Mouse (Mus musculus): ENCODE measurements at regions not wholly inside any gene's neighbourhood (a gene's known extent, or its start where the extent isn't known, plus 50 kb on each side); places are given as distances from the start of the nearest gene placed in this dataset.

- Histone ChIP-seq H3K9me3 (replicated peaks; ENCODE audit: control insufficient read depth, low read length) (no peaks in the 10 kb centered on the region), H3K9ac (ENCODE audit: low read depth, low read length) (no peak overlapping the region), H3K27ac (ENCODE audit: low read depth, low read length) (no peak overlapping the region), H3K36me3 (ENCODE audit: control insufficient read depth, insufficient read depth, low read length) (no peaks in the 10 kb centered on the region), H3K4me3 (ENCODE audit: low read depth, low read length) (no peak overlapping the region), H3K4me2 (no peak overlapping the region), H3K4me1 (ENCODE audit: control insufficient read depth, insufficient read depth, low read length) (no peaks in the 10 kb centered on the region), H3K27me3 (ENCODE audit: control insufficient read depth, insufficient read depth, low read length) (no peaks in the 10 kb centered on the region)
- 40% methylated on average over 6 of the region's 6 CpGs for WGBS (ENCODE audit: insufficient replicate concordance)
- peak; percentile 40; the same call in 1 of the 2 replicates for ATAC-seq (replicated peaks; ENCODE audit: insufficient number of reproducible peaks, low FRiP score, low TSS enrichment)
These were observed 99.9 kb upstream of the Ralgapa2 start for GRCm38 (mm10) chr2:146611886-146612521.

GRCm38 (mm10) chr2:146612522-146613288 lies 100.6 kb upstream of the Ralgapa2 start:
- Histone ChIP-seq H3K36me3 (ENCODE audit: control insufficient read depth, insufficient read depth, low read length) (no peaks in the 10 kb centered on the region), H3K9ac (ENCODE audit: low read depth, low read length) (no peak overlapping the region), H3K4me2 (peak overlapping the region; percentile 65), H3K9me3 (replicated peaks; ENCODE audit: control insufficient read depth, low read length) (no peaks in the 10 kb centered on the region), H3K4me1 (ENCODE audit: control insufficient read depth, insufficient read depth, low read length) (no peaks in the 10 kb centered on the region), H3K4me3 (ENCODE audit: low read depth, low read length) (peak overlapping the region; percentile 25; the same call in 1 of the 2 replicates), H3K27me3 (ENCODE audit: control insufficient read depth, insufficient read depth, low read length) (no peaks in the 10 kb centered on the region), H3K27ac (ENCODE audit: low read depth, low read length) (no peak overlapping the region)
- WGBS (ENCODE audit: insufficient replicate concordance), result 7% methylated on average over 20 of the region's 20 CpGs
- no peak for ATAC-seq (replicated peaks; ENCODE audit: insufficient number of reproducible peaks, low FRiP score, low TSS enrichment)

GRCm38 (mm10) chr2:146621167-146621566 lies 109.0 kb upstream of the Ralgapa2 start:
- Histone ChIP-seq H3K27ac (ENCODE audit: low read depth, low read length) (no peak overlapping the region), H3K27me3 (ENCODE audit: control insufficient read depth, insufficient read depth, low read length) (no peaks in the 10 kb centered on the region), H3K4me2 (no peak overlapping the region), H3K9me3 (replicated peaks; ENCODE audit: control insufficient read depth, low read length) (no peaks in the 10 kb centered on the region), H3K9ac (ENCODE audit: low read depth, low read length) (no peak overlapping the region), H3K4me1 (ENCODE audit: control insufficient read depth, insufficient read depth, low read length) (no peaks in the 10 kb centered on the region), H3K4me3 (ENCODE audit: low read depth, low read length) (no peak overlapping the region), H3K36me3 (ENCODE audit: control insufficient read depth, insufficient read depth, low read length) (no peaks in the 10 kb centered on the region)
- WGBS (ENCODE audit: insufficient replicate concordance), result 21% methylated on average over 5 of the region's 5 CpGs
- ATAC-seq (replicated peaks; ENCODE audit: insufficient number of reproducible peaks, low FRiP score, low TSS enrichment), result no peak

- WGBS (ENCODE audit: insufficient replicate concordance), result 77% methylated on average over 1 of the region's 1 CpGs
- Histone ChIP-seq H3K4me2 (no peak overlapping the region), H3K27me3 (ENCODE audit: control insufficient read depth, insufficient read depth, low read length) (no peaks in the 10 kb centered on the region; the same call in 1 of the 2 replicates), H3K27ac (ENCODE audit: low read depth, low read length) (no peak overlapping the region), H3K4me1 (ENCODE audit: control insufficient read depth, insufficient read depth, low read length) (no peaks in the 10 kb centered on the region), H3K9ac (ENCODE audit: low read depth, low read length) (no peak overlapping the region), H3K36me3 (ENCODE audit: control insufficient read depth, insufficient read depth, low read length) (no peaks in the 10 kb centered on the region), H3K9me3 (replicated peaks; ENCODE audit: control insufficient read depth, low read length) (no peaks in the 10 kb centered on the region), H3K4me3 (ENCODE audit: low read depth, low read length) (no peak overlapping the region)
- no peak for ATAC-seq (replicated peaks; ENCODE audit: insufficient number of reproducible peaks, low FRiP score, low TSS enrichment)
These were observed 110.9 kb upstream of the Ralgapa2 start for GRCm38 (mm10) chr2:146623052-146623451.

GRCm38 (mm10) chr2:146624207-146624606 lies 112.1 kb upstream of the Ralgapa2 start:
- Histone ChIP-seq H3K27ac (ENCODE audit: low read depth, low read length) (no peak overlapping the region), H3K4me1 (ENCODE audit: control insufficient read depth, insufficient read depth, low read length) (no peaks in the 10 kb centered on the region), H3K27me3 (ENCODE audit: control insufficient read depth, insufficient read depth, low read length) (no peaks in the 10 kb centered on the region; the same call in 1 of the 2 replicates), H3K36me3 (ENCODE audit: control insufficient read depth, insufficient read depth, low read length) (no peaks in the 10 kb centered on the region), H3K4me3 (ENCODE audit: low read depth, low read length) (no peak overlapping the region), H3K9ac (ENCODE audit: low read depth, low read length) (no peak overlapping the region), H3K4me2 (no peak overlapping the region), H3K9me3 (replicated peaks; ENCODE audit: control insufficient read depth, low read length) (no peaks in the 10 kb centered on the region)
- 41% methylated on average over 5 of the region's 5 CpGs for WGBS (ENCODE audit: insufficient replicate concordance)
- ATAC-seq (replicated peaks; ENCODE audit: insufficient number of reproducible peaks, low FRiP score, low TSS enrichment), result no peak

- Histone ChIP-seq H3K9me3 (replicated peaks; ENCODE audit: control insufficient read depth, low read length) (no peaks in the 10 kb centered on the region), H3K4me2 (no peak overlapping the region), H3K4me3 (ENCODE audit: low read depth, low read length) (no peak overlapping the region), H3K9ac (ENCODE audit: low read depth, low read length) (no peak overlapping the region), H3K27me3 (ENCODE audit: control insufficient read depth, insufficient read depth, low read length) (peaks cover 2% of the 10 kb centered on the region; the same call in 1 of the 2 replicates), H3K27ac (ENCODE audit: low read depth, low read length) (no peak overlapping the region), H3K36me3 (ENCODE audit: control insufficient read depth, insufficient read depth, low read length) (no peaks in the 10 kb centered on the region), H3K4me1 (ENCODE audit: control insufficient read depth, insufficient read depth, low read length) (no peaks in the 10 kb centered on the region)
- ATAC-seq (replicated peaks; ENCODE audit: insufficient number of reproducible peaks, low FRiP score, low TSS enrichment), result no peak
- WGBS (ENCODE audit: insufficient replicate concordance), result 37% methylated on average over 5 of the region's 5 CpGs
These were observed 113.1 kb upstream of the Ralgapa2 start for GRCm38 (mm10) chr2:146625166-146625751.

GRCm38 (mm10) chr2:146626531-146626930 lies 114.4 kb upstream of the Ralgapa2 start:
- no peak for ATAC-seq (replicated peaks; ENCODE audit: insufficient number of reproducible peaks, low FRiP score, low TSS enrichment)
- Histone ChIP-seq H3K9ac (ENCODE audit: low read depth, low read length) (no peak overlapping the region), H3K27me3 (ENCODE audit: control insufficient read depth, insufficient read depth, low read length) (peaks cover 3% of the 10 kb centered on the region; the same call in 1 of the 2 replicates), H3K36me3 (ENCODE audit: control insufficient read depth, insufficient read depth, low read length) (no peaks in the 10 kb centered on the region), H3K9me3 (replicated peaks; ENCODE audit: control insufficient read depth, low read length) (no peaks in the 10 kb centered on the region), H3K4me2 (no peak overlapping the region), H3K4me1 (ENCODE audit: control insufficient read depth, insufficient read depth, low read length) (no peaks in the 10 kb centered on the region), H3K4me3 (ENCODE audit: low read depth, low read length) (no peak overlapping the region), H3K27ac (ENCODE audit: low read depth, low read length) (no peak overlapping the region)
- WGBS (ENCODE audit: insufficient replicate concordance), result 68% methylated on average over 1 of the region's 1 CpGs

GRCm38 (mm10) chr2:146630179-146630578 lies 118.0 kb upstream of the Ralgapa2 start:
- Histone ChIP-seq H3K9ac (ENCODE audit: low read depth, low read length) (no peak overlapping the region), H3K4me1 (ENCODE audit: control insufficient read depth, insufficient read depth, low read length) (no peaks in the 10 kb centered on the region), H3K4me3 (ENCODE audit: low read depth, low read length) (no peak overlapping the region), H3K36me3 (ENCODE audit: control insufficient read depth, insufficient read depth, low read length) (no peaks in the 10 kb centered on the region), H3K27me3 (ENCODE audit: control insufficient read depth, insufficient read depth, low read length) (peaks cover 7% of the 10 kb centered on the region; the same call in 1 of the 2 replicates), H3K4me2 (no peak overlapping the region), H3K27ac (ENCODE audit: low read depth, low read length) (no peak overlapping the region), H3K9me3 (replicated peaks; ENCODE audit: control insufficient read depth, low read length) (no peaks in the 10 kb centered on the region)
- WGBS (ENCODE audit: insufficient replicate concordance), result 62% methylated on average over 3 of the region's 3 CpGs
- ATAC-seq (replicated peaks; ENCODE audit: insufficient number of reproducible peaks, low FRiP score, low TSS enrichment), result no peak

Data from heart, embryonic 11.5 days (tissue).